Mouse (Mus musculus) G1E (cell line): ENCODE data around the gene Lcn2. TPM values are rescaled to one million over a fixed set of nuclear protein-coding genes. Genes with fewer than 3 reads are reported as not detected.

Experiments
- ATAC-seq: 2 replicates; pipeline ENCODE4 v1.8.0; 2016; ENCODE audit warnings: mild to moderate bottlenecking; ENCODE audit not compliant: insufficient number of reproducible peaks, poor library complexity, low FRiP score, severe bottlenecking; ENCODE audit errors: extremely low read depth
- DNase-seq: peaks from one replicate; pipeline ENCODE4 v3.0.0; 2012; ENCODE audit warnings: low spot score
- H3K27me3 ChIP-seq: 2 replicates; pipeline ENCODE4 v1.6.1; 2012; ENCODE audit warnings: mild to moderate bottlenecking, low read length, inconsistent platforms; ENCODE audit not compliant: insufficient read depth
- H3K36me3 ChIP-seq: replicated peaks from 2 replicates; pipeline ENCODE3; 2012; ENCODE audit warnings: mild to moderate bottlenecking, inconsistent platforms
- H3K4me1 ChIP-seq: 2 replicates; pipeline ENCODE4 v1.6.1; 2012; ENCODE audit warnings: low read depth, low read length, inconsistent platforms, mixed read lengths; ENCODE audit not compliant: insufficient read depth
- H3K4me3 ChIP-seq: 2 replicates; pipeline ENCODE4 v1.5.1; 2012; ENCODE audit warnings: low read depth, mild to moderate bottlenecking, inconsistent platforms, low read length, moderate library complexity, mixed read lengths
- H3K9me3 ChIP-seq: replicated peaks from 2 replicates; pipeline ENCODE4 v1.6.1; 2012; ENCODE audit warnings: inconsistent platforms
- CTCF ChIP-seq: IDR thresholded peaks from 2 replicates; pipeline ENCODE4 v1.5.1; 2012; ENCODE audit warnings: low read depth, low read length, inconsistent platforms, mixed read lengths
- GATA1 ChIP-seq: IDR thresholded peaks from 2 replicates; pipeline ENCODE4 v1.6.1; 2012; ENCODE audit warnings: borderline replicate concordance, low read length, inconsistent platforms, mixed read lengths
- GATA2 ChIP-seq: IDR thresholded peaks from 2 replicates; pipeline ENCODE4 v1.6.1; 2012; ENCODE audit warnings: low read depth, low read length, inconsistent platforms, borderline replicate concordance
- POLR2AphosphoS5 ChIP-seq: IDR thresholded peaks from 2 replicates; pipeline ENCODE4 v1.6.1; 2012; ENCODE audit warnings: low read depth, low read length, inconsistent platforms; ENCODE audit not compliant: insufficient replicate concordance
- TAL1 ChIP-seq: conservative IDR thresholded peaks from 2 replicates; pipeline ENCODE4 v1.6.1; 2012; ENCODE audit warnings: low read depth, low read length, inconsistent platforms, mixed read lengths
- polyA plus RNA-seq: library from polyadenylated mRNA; stranded (reverse); fragments of >175 nt; gene quantifications from 2 replicates; pipeline ENCODE4 v1.2.3, GENCODE M21; 2012
- total RNA-seq, 2 experiments: library from RNA; stranded (forward) in 1 of 2; stranded (reverse) in 1 of 2; fragments of 200-1000 nt in 1 of 2; fragments of >200 nt in 1 of 2; fragmentation: Nextera tagmentation in 1 of 2; gene quantifications; 2 replicates each; pipeline ENCODE4 v1.2.3; 2014 to 2017

The Lcn2 gene
- total and polyA plus RNA-seq, 3 experiments = 0.05 TPM; not detected in 2

DNA sequence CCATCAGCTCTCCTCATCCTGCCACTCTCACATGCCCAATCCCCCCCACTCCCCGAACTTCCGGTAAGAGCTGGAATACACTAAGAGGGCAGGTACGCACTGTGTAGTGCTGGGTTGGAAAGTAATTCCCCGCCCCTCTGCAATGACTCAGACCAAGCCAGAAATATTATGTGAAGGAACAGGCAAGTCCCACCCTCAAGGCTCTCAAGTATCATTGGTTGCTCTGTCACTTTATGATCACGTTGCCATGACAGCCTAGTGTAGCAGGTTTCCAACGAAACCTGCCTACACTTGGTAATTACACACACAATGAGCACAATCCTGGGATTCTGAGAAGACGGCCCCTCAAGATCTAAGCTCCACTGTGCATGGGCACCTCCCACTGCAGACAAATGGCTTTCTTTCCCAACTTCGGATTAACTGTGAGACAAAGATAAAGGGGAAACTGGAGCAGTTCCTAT, 40.2 kb upstream of the Lcn2 start:
- no peak; the same call in 1 of the 2 replicates for ATAC-seq
- no peaks in the 10 kb centered on the region for H3K9me3 ChIP-seq

DNA sequence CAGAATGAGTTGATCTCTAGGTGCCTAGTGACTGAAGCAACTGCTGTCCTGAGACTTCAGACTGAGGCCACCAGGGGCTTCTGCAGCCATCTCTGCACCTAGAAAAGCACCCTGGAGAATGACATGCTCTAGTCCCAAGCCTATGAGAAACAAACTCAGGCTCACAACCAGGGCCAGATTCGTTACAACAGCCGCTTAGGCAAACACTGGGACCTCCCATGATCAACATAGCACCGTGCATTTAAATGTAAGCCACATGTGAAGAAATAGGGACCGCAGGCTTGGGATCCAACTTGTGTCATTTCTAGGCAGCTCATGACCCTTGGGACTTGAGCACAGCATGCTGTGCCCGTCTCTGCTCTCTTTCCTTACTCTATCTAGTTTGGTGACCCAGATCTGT, 39.7 kb upstream of the Lcn2 start:
- H3K4me3 ChIP-seq = no peak overlapping the region
- no peaks in the 10 kb centered on the region for H3K27me3 ChIP-seq
- H3K9me3 ChIP-seq = no peaks in the 10 kb centered on the region
- no peak for DNase-seq
- TF ChIP-seq TAL1 = no peak
- no peak for TF ChIP-seq GATA2
- TF ChIP-seq GATA1 = no peak
- no peak for TF ChIP-seq CTCF
- no peak for TF ChIP-seq POLR2AphosphoS5
- no peak for ATAC-seq
- peaks cover 47% of the 10 kb centered on the region for H3K4me1 ChIP-seq
- peaks cover 25% of the 10 kb centered on the region for H3K36me3 ChIP-seq

More for the DNA sequence above, 40.2 kb upstream of the Lcn2 start:
- Histone ChIP-seq H3K4me3 (no peak overlapping the region), H3K36me3 (peaks cover 26% of the 10 kb centered on the region), H3K27me3 (no peaks in the 10 kb centered on the region), H3K4me1 (peaks cover 41% of the 10 kb centered on the region)
- DNase-seq = peak; percentile 12
- no peak for TF ChIP-seq GATA2
- TF ChIP-seq GATA1 = no peak
- no peak for TF ChIP-seq POLR2AphosphoS5
- no peak for TF ChIP-seq CTCF
- no peak for TF ChIP-seq TAL1

DNA sequence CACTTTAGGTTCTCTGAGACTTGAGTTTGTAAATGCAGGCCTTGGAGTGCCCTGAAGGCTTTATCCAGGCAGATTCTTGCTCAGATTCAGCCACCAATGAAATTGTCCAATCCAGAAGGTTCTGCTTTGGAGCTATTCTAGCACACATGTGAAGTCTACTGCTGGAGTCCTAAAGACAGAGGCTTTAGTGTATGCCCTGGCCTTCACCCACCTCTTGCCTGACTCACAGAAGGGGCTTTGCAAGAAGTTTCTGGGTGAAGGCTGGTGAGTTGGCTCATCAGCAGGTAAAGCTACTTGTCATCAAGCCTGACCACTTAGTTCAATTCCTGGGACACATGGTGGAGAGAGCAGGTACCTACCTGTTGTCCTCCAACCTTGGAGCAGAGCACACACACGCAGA, 38.1 kb upstream of the Lcn2 start:
- no peak for ATAC-seq
- Histone ChIP-seq H3K9me3 (no peaks in the 10 kb centered on the region), H3K4me3 (no peak overlapping the region), H3K4me1 (peaks cover 50% of the 10 kb centered on the region), H3K36me3 (peaks cover 29% of the 10 kb centered on the region), H3K27me3 (no peaks in the 10 kb centered on the region)
- DNase-seq = no peak
- TF ChIP-seq POLR2AphosphoS5 = no peak
- no peak for TF ChIP-seq GATA2
- TF ChIP-seq TAL1 = no peak

DNA sequence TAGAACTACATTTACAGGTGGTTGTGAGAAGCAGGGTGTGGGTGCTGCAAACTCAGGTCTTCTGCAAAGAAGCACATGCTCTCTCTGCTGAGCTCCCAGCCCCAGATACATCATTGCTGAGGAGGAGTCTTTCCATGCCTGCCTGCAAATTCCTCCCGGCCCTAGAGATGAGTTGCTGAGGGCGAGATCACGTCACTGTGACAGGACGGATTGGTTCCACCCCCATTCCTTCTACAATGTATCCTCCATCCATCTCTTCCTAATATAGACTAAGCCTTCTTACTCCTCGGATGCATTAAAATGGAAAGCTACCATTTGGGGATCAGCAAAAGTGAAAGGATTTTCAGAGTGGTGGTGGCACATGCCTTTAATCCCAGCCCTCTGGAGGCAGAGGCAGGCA, 37.5 kb upstream of the Lcn2 start:
- Histone ChIP-seq H3K4me1 (peaks cover 50% of the 10 kb centered on the region), H3K27me3 (no peaks in the 10 kb centered on the region), H3K36me3 (peaks cover 31% of the 10 kb centered on the region), H3K4me3 (no peak overlapping the region), H3K9me3 (no peaks in the 10 kb centered on the region)
- TF ChIP-seq GATA1 (no peak), POLR2AphosphoS5 (no peak), CTCF (no peak), GATA2 (no peak), TAL1 (no peak)
- no peak for ATAC-seq
- no peak for DNase-seq

DNA sequence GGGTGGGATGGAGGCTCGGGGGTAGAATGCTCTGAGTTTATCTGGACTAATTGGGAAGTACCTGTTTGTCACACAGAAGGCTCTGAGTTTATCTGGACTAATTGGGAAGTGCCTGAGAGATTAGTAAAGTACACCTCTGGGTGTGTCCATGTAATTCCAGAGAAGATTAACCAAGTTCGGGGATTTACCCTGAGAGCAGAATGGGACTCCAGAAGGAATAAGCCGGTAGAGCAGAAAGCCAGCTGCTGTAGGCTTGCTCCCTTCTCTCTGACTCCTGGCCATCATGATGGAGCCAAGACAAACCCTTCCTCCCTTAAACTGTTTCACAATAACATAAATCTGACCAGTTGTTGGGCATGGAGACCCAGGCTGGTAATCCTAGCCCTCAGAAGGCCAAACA, 36.7 kb upstream of the Lcn2 start:
- no peak for TF ChIP-seq TAL1
- TF ChIP-seq GATA2 = no peak
- no peak for TF ChIP-seq GATA1
- no peak for TF ChIP-seq POLR2AphosphoS5
- TF ChIP-seq CTCF = no peak
- DNase-seq = no peak
- Histone ChIP-seq H3K4me1 (peaks cover 50% of the 10 kb centered on the region), H3K9me3 (no peaks in the 10 kb centered on the region), H3K4me3 (no peak overlapping the region), H3K27me3 (no peaks in the 10 kb centered on the region), H3K36me3 (peaks cover 36% of the 10 kb centered on the region)
- ATAC-seq = no peak

DNA sequence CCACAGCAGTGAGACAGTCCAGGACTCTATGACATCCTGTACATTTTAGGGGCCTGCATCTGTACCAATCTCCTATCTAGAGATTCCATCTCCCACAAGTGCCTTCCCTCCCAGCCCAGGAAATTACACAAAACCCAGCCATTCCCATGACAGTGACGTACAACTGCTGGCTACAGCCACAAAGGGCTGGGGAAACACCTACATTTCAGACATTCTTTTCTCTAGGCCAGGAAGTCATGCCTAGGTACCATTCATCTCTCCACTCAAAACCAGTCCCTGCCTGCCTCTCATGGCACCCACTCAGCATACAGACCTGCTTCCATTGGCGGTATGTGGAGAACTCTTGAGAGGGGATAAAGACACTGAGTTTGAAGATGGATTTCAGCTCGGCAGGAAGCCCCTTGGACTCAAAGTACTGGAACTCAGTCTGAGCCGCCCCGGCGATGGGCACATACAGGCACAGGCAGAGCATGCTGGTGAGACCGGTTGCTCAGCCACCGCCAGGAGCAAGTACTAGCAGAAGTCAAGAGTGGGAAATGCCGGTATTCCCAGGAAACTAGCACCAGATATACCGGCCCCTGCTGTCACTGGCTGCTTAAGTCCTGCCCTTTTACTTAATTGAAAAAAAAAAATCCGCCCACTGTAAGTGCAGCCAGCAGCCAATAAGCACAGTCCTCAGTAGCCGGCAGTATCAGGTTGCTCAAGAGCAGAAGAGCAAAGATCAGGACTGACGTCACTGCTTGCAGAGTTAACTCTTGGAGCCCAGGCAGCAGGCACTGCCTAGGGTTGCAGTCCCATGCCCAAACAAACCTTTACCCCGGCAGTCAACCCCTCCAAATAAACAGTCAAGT, 35.7 kb upstream of the Lcn2 start:
- Histone ChIP-seq H3K4me3 (peak overlapping the region; percentile 65; the same call in 1 of the 2 replicates), H3K4me1 (peaks cover 42% of the 10 kb centered on the region), H3K9me3 (no peaks in the 10 kb centered on the region), H3K36me3 (peaks cover 47% of the 10 kb centered on the region), H3K27me3 (no peaks in the 10 kb centered on the region)
- ATAC-seq (peak; percentile 91), DNase-seq (peak; percentile 71)
- TF ChIP-seq GATA2 = no peak
- TF ChIP-seq TAL1 = no peak
- TF ChIP-seq GATA1 = no peak
- TF ChIP-seq CTCF = no peak
- TF ChIP-seq POLR2AphosphoS5 = no peak
